Mouse (Mus musculus) testis, adult 2 months (tissue): ENCODE measurements at regions not wholly inside any gene's neighbourhood (a gene's known extent, or its start where the extent isn't known, plus 50 kb on each side); places are given as distances from the start of the nearest gene placed in this dataset.

Experiments
- CTCF ChIP-seq: fragments of 200-500 bp; IDR thresholded peaks from 2 replicates; pipeline ENCODE4 v1.5.1; 2012; ENCODE audit warnings: low read depth, mild to moderate bottlenecking, inconsistent platforms, low read length, moderate library complexity; ENCODE audit not compliant: control insufficient read depth, insufficient read depth, insufficient replicate concordance
- POLR2A ChIP-seq: fragments of 200-500 bp; IDR thresholded peaks from 2 replicates; pipeline ENCODE4 v1.6.1; 2012; ENCODE audit warnings: low read depth, mild to moderate bottlenecking, inconsistent platforms, low read length, moderate library complexity; ENCODE audit not compliant: control insufficient read depth

DNA sequence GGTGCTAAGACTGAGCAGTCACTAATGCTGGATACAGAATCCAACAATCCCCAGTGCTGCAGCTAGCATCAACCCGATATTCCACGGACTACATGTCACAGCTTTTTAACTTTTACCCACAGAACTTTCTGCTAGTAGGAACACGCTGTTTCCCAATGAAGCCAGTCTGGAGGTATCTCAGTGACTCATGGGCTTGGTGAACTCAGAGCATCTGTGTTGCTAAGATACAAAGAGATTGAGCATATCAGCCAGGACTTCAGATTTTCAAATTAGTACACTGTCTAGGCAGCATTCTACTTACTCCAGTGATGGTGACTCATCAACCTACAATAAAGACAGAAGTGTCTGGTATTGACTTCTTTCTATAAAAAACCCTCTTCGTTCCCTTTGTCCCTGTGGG, 119.6 kb downstream of the Osr1 start:
- no peak for TF ChIP-seq POLR2A
- TF ChIP-seq CTCF = no peak
